Mouse (Mus musculus) limb, embryonic 14.5 days (tissue): ENCODE measurements around the gene Pim3. TPM values are rescaled to one million over a fixed set of nuclear protein-coding genes. Genes with fewer than 3 reads are reported as not detected.

Experiments
- ATAC-seq: fragments of 200-750 bp; cut with Nextera tagmentation; 2 replicates; pipeline ENCODE4 v1.8.0; 2017; ENCODE audit warnings: low read depth, moderate number of reproducible peaks, moderate TSS enrichment; ENCODE audit not compliant: low FRiP score
- DNase-seq: peaks from one replicate; pipeline ENCODE4 v3.0.0-alpha.2; 2015; ENCODE audit warnings: low spot score
- H3K27ac ChIP-seq: fragments of 300-500 bp; sonication (generic); replicated peaks from 2 replicates; pipeline ENCODE4 v1.5.1; 2014; ENCODE audit warnings: low read depth, mild to moderate bottlenecking, low read length, moderate library complexity, mixed read lengths
- H3K27me3 ChIP-seq: fragments of 300-500 bp; sonication (generic); 2 replicates; pipeline ENCODE4 v1.6.1; 2014; ENCODE audit warnings: low read length, mixed read lengths; ENCODE audit not compliant: control insufficient read depth, insufficient read depth
- H3K36me3 ChIP-seq: fragments of 300-500 bp; sonication (generic); 2 replicates; pipeline ENCODE4 v1.6.1; 2014; ENCODE audit warnings: mild to moderate bottlenecking, low read length, moderate library complexity, mixed read lengths; ENCODE audit not compliant: control insufficient read depth, insufficient read depth
- H3K4me1 ChIP-seq: fragments of 300-500 bp; sonication (generic); 2 replicates; pipeline ENCODE4 v1.6.1; 2014; ENCODE audit warnings: antibody characterized with exemption, low read length, mixed read lengths; ENCODE audit not compliant: control insufficient read depth, insufficient read depth
- H3K4me2 ChIP-seq: fragments of 300-500 bp; sonication (generic); replicated peaks from 2 replicates; pipeline ENCODE4 v1.6.1; 2014; ENCODE audit warnings: low read depth, mild to moderate bottlenecking, low read length, moderate library complexity; ENCODE audit not compliant: severe bottlenecking
- H3K4me3 ChIP-seq: fragments of 300-500 bp; sonication (generic); replicated peaks from 2 replicates; pipeline ENCODE4 v1.5.1; 2014; ENCODE audit warnings: low read length
- H3K9ac ChIP-seq: fragments of 300-500 bp; sonication (generic); 2 replicates; pipeline ENCODE4 v1.6.1; 2014; ENCODE audit warnings: mild to moderate bottlenecking, low read depth, low read length, moderate library complexity; ENCODE audit not compliant: severe bottlenecking
- H3K9me3 ChIP-seq: fragments of 300-500 bp; sonication (generic); 2 replicates; pipeline ENCODE4 v1.6.1; 2016; ENCODE audit warnings: low read length; ENCODE audit not compliant: control insufficient read depth
- POLR2A ChIP-seq: fragments of 200-500 bp; IDR thresholded peaks from 2 replicates; pipeline ENCODE4 v1.8.0; 2012; ENCODE audit warnings: inconsistent platforms, mild to moderate bottlenecking, moderate library complexity, borderline replicate concordance; ENCODE audit not compliant: insufficient read depth, insufficient read length; ENCODE audit errors: extremely low read depth
- WGBS: fragments of 180-500 bp; shearing (Covaris S2); extraction: QIAGEN DNeasy Blood & Tissue Kit; methylation state at CpG from one replicate; pipeline ENCODE4 v1.1.7; 2014; 5-methylcytosine and 5-hydroxymethylcytosine counted together
- polyA plus RNA-seq, 2 experiments: library from polyadenylated mRNA; depleted of rRNA in 1 of 2; stranded (reverse) in 1 of 2; unstranded in 1 of 2; fragments of >200 nt; fragmentation: Nextera tagmentation in 1 of 2; extraction: Ambion mirVana in 1 of 2; gene quantifications; 2 replicates each; pipeline versions ENCODE4 v1.2.1 to v1.2.3; 2012 to 2014

The Pim3 gene
- polyA plus RNA-seq, 2 experiments, result 15.2 to 38.1 TPM

DNA sequence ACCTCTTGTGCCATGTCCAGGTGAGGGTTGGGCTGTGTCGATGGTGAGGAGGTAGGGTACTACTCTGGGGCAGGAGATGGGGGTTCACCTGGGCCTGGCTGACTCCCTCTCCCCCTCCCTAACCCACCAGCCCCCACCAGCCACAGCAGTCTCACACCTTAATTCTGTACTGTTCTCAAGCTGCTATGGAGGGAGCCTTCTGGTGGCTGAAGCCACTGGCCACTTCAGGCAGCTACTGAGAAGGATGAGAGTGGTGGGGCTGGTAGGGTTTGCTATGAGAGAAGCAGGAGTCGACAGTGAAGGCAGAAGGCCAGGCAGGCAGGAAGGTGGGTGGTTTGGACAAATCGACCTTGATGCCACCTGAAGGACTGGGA is 19.7 kb upstream of the Pim3 start:
- no peak for ATAC-seq
- Histone ChIP-seq H3K4me3 (no peak overlapping the region), H3K36me3 (no peaks in the 10 kb centered on the region), H3K4me1 (peaks cover 30% of the 10 kb centered on the region), H3K27me3 (no peaks in the 10 kb centered on the region), H3K4me2 (no peak overlapping the region), H3K9me3 (no peaks in the 10 kb centered on the region), H3K9ac (no peak overlapping the region), H3K27ac (no peak overlapping the region)
- WGBS, result 77% methylated on average over 3 of the region's 3 CpGs
- TF ChIP-seq POLR2A, result no peak
- no peak for DNase-seq

DNA sequence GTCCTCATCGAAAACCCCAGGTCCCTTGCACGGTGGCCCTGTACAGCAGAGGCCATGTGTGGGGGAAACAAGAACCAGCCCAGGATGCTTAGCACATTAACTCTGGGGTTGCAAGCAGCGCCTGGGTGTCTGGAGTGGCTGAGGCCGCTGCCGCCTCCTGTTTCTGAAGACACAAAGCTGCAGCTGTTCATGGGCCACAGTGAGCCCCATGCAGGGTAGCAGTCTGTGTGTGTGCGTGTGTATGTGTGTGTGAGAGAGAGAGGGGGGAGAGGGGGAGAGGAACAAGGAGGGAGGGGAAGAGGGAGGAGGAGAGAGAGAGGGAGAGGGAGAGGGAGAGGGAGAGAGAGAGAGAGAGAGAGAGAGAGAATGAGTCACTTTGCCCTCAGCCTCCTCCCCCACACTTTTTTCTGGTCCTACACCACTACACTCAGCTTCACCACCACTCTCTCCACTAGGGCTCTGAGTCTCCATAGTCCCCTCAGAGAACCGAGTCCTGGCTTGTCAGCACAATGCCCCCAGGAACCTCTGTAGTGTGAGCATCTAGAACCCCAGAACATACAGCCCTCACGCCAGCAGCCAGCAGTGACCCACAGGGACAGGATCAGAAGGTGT is 18.4 kb upstream of the Pim3 start:
- Histone ChIP-seq H3K4me1 (peaks cover 21% of the 10 kb centered on the region), H3K9ac (no peak overlapping the region), H3K4me3 (no peak overlapping the region), H3K27ac (peak overlapping the region; percentile 48; the same call in 1 of the 2 replicates), H3K9me3 (no peaks in the 10 kb centered on the region), H3K27me3 (no peaks in the 10 kb centered on the region), H3K36me3 (no peaks in the 10 kb centered on the region), H3K4me2 (no peak overlapping the region)
- no peak for TF ChIP-seq POLR2A
- WGBS, result 22% methylated on average over 8 of the region's 8 CpGs
- ATAC-seq, result peak; percentile 78; the same call in 1 of the 2 replicates
- peak; percentile 57 for DNase-seq

DNA sequence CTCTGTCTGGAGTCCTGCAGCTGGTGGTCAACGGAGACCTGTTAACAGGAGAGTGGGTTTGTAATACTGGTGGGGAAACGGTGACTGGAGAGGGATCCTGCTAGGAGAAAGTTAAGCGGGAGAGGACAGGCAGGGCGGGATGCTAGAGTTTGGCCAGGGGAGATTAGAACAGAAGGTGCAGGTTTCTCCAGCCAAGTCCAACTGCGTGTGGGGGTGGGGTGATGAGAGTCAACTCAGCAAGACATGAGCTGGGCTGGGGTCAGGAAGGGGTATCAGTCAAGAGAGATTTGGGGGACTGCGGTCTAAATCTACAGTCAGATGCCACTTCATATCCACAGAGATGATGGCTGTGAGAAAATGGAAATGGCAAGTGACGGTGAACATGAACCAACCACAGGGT is 17.0 kb upstream of the Pim3 start:
- no peaks in the 10 kb centered on the region for H3K36me3 ChIP-seq
- ATAC-seq (no peak), DNase-seq (no peak)
- H3K27ac ChIP-seq, result no peak overlapping the region
- no peak for TF ChIP-seq POLR2A
- H3K4me2 ChIP-seq, result no peak overlapping the region
- H3K4me1 ChIP-seq, result peaks cover 7% of the 10 kb centered on the region
- no peak overlapping the region for H3K9ac ChIP-seq
- WGBS, result 87% methylated on average over 7 of the region's 7 CpGs
- no peaks in the 10 kb centered on the region for H3K9me3 ChIP-seq
- no peak overlapping the region for H3K4me3 ChIP-seq
- H3K27me3 ChIP-seq, result no peaks in the 10 kb centered on the region

DNA sequence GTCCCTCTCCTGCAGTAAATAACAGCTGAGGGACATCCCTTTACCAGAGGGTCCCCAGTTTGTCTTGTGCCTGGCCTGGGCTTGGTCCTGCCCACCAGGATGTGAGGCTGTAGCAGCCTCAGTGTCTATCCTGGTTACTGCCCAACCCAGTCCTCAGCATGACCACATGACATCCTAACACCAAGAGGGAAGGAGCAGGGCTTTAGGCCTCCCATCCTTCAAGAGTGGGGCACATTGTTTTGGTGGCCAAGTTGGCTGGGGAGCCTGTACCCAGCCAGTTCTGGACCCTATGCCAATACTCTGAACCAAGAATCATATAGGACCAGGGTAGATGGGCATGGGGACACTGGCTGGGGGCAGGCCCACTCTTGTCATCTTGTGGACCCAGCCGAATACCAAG is 13.3 kb upstream of the Pim3 start:
- Histone ChIP-seq H3K9ac (no peak overlapping the region), H3K36me3 (no peaks in the 10 kb centered on the region), H3K4me2 (no peak overlapping the region), H3K9me3 (no peaks in the 10 kb centered on the region), H3K27ac (no peak overlapping the region), H3K27me3 (no peaks in the 10 kb centered on the region), H3K4me3 (no peak overlapping the region), H3K4me1 (no peaks in the 10 kb centered on the region)
- 88% methylated on average over 1 of the region's 1 CpGs for WGBS
- TF ChIP-seq POLR2A, result no peak
- ATAC-seq (no peak), DNase-seq (no peak)

- H3K36me3 ChIP-seq, result no peaks in the 10 kb centered on the region
- H3K4me3 ChIP-seq, result no peak overlapping the region
- ATAC-seq (no peak), DNase-seq (no peak)
- no peak overlapping the region for H3K4me2 ChIP-seq
- peaks cover 4% of the 10 kb centered on the region for H3K4me1 ChIP-seq
- no peaks in the 10 kb centered on the region for H3K9me3 ChIP-seq
- H3K27ac ChIP-seq, result no peak overlapping the region
- 86% methylated on average over 2 of the region's 2 CpGs for WGBS
- TF ChIP-seq POLR2A, result no peak
- no peaks in the 10 kb centered on the region for H3K27me3 ChIP-seq
- H3K9ac ChIP-seq, result no peak overlapping the region
Observed at GRCm38 (mm10) chr15:88849621-88850020, 12.4 kb upstream of the Pim3 start.
